Mouse (Mus musculus) embryonic facial prominence, embryonic 13.5 days (tissue): ENCODE data around the gene Ms4a5. TPM values are rescaled to one million over a fixed set of nuclear protein-coding genes. Genes with fewer than 3 reads are reported as not detected.
"Not testable (repeated sequence)": the region's sequence is repeated elsewhere in the genome, so short reads cannot be mapped to it uniquely, and the experiment has no call there.

ENCODE experiments used
- ATAC-seq: fragments of 200-750 bp; cut with Nextera tagmentation; 2 replicates; pipeline ENCODE4 v1.8.0; 2017; ENCODE audit warnings: low read depth; ENCODE audit not compliant: insufficient number of reproducible peaks, insufficient read depth, low FRiP score, low TSS enrichment
- H3K27ac ChIP-seq: fragments of 300-500 bp; sonication (generic); 2 replicates; pipeline ENCODE4 v1.5.1; 2015; ENCODE audit warnings: moderate library complexity, mild to moderate bottlenecking, inconsistent platforms
- H3K27me3 ChIP-seq: fragments of 300-500 bp; sonication (generic); 2 replicates; pipeline ENCODE4 v1.6.1; 2015; ENCODE audit warnings: mild to moderate bottlenecking, inconsistent platforms
- H3K36me3 ChIP-seq: fragments of 300-500 bp; sonication (generic); 2 replicates; pipeline ENCODE4 v1.6.1; 2015; ENCODE audit warnings: mild to moderate bottlenecking, inconsistent platforms
- H3K4me1 ChIP-seq: fragments of 300-500 bp; sonication (generic); 2 replicates; pipeline ENCODE4 v1.6.1; 2015; ENCODE audit warnings: inconsistent platforms
- H3K4me2 ChIP-seq: fragments of 300-500 bp; sonication (generic); 2 replicates; pipeline ENCODE4 v1.6.1; 2015; ENCODE audit warnings: moderate library complexity, mild to moderate bottlenecking, inconsistent platforms
- H3K4me3 ChIP-seq: fragments of 300-500 bp; sonication (generic); 2 replicates; pipeline ENCODE4 v1.5.1; 2015; ENCODE audit warnings: mild to moderate bottlenecking, inconsistent platforms
- H3K9ac ChIP-seq: fragments of 300-500 bp; sonication (generic); 2 replicates; pipeline ENCODE4 v1.6.1; 2015; ENCODE audit warnings: mild to moderate bottlenecking, inconsistent platforms
- H3K9me3 ChIP-seq: fragments of 300-500 bp; sonication (generic); 2 replicates; pipeline ENCODE4 v1.6.1; 2016; ENCODE audit warnings: inconsistent platforms
- WGBS: fragments of 180-500 bp; shearing (Covaris S2); methylation state at CpG from one replicate; pipeline ENCODE4 v1.1.7; 2015; ENCODE audit warnings: mixed read lengths; 5-methylcytosine and 5-hydroxymethylcytosine counted together
- polyA plus RNA-seq: library from polyadenylated mRNA; unstranded; fragments of >200 nt; fragmentation: Nextera tagmentation; extraction: Ambion mirVana; gene quantifications from 2 replicates; pipeline ENCODE4 v1.2.1, GENCODE M21; 2015

Gene Ms4a5
- polyA plus RNA-seq, 1 experiment from 2014 or later = not detected

GRCm38 (mm10) chr19:11266052-11266845 lies 17.4 kb downstream of the Ms4a5 start, which contains the start of gene Ms4a1:
Gene Ms4a1, minus strand, starts transcription at chr19:11266241.
- Histone ChIP-seq H3K9me3 (no peaks in the 10 kb centered on the region), H3K4me3 (no peak within 1 kb of the TSS), H3K27me3 (no peaks in the 10 kb centered on the region), H3K27ac (no peak within 1 kb of the TSS), H3K4me2 (no peak within 1 kb of the TSS), H3K4me1 (no peaks in the 10 kb centered on the region), H3K36me3 (no peaks in the 10 kb centered on the region), H3K9ac (no peak within 1 kb of the TSS)
- WGBS = 83% methylated on average over 8 of the region's 8 CpGs
- ATAC-seq = no peak; the same call in 1 of the 2 replicates

GRCm38 (mm10) chr19:11264602-11265185 lies 19.0 kb downstream of the Ms4a5 start:
- Histone ChIP-seq H3K27me3 (no peaks in the 10 kb centered on the region), H3K4me1 (no peaks in the 10 kb centered on the region), H3K4me2 (no peak overlapping the region), H3K9ac (no peak overlapping the region), H3K36me3 (no peaks in the 10 kb centered on the region), H3K4me3 (no peak overlapping the region), H3K27ac (no peak overlapping the region), H3K9me3 (no peaks in the 10 kb centered on the region)
- WGBS = 78% methylated on average over 9 of the region's 9 CpGs
- no peak for ATAC-seq

GRCm38 (mm10) chr19:11263549-11263948 lies 20.1 kb downstream of the Ms4a5 start:
- Histone ChIP-seq H3K27ac (no peak overlapping the region), H3K4me1 (no peaks in the 10 kb centered on the region), H3K27me3 (no peaks in the 10 kb centered on the region), H3K4me3 (no peak overlapping the region), H3K4me2 (no peak overlapping the region), H3K36me3 (no peaks in the 10 kb centered on the region), H3K9me3 (no peaks in the 10 kb centered on the region), H3K9ac (no peak overlapping the region)
- ATAC-seq = no peak
- WGBS = 69% methylated on average over 3 of the region's 3 CpGs

- 74% methylated on average over 4 of the region's 4 CpGs for WGBS
- not testable (repeated sequence) for H3K9me3 ChIP-seq, H3K36me3 ChIP-seq, H3K27me3 ChIP-seq, H3K4me2 ChIP-seq, H3K4me3 ChIP-seq, H3K27ac ChIP-seq, H3K9ac ChIP-seq, ATAC-seq, H3K4me1 ChIP-seq
Measured at GRCm38 (mm10) chr19:11262932-11263331, 20.7 kb downstream of the Ms4a5 start.

- Histone ChIP-seq H3K9ac (no peak overlapping the region), H3K27me3 (no peaks in the 10 kb centered on the region), H3K4me3 (no peak overlapping the region), H3K27ac (no peak overlapping the region), H3K4me1 (no peaks in the 10 kb centered on the region), H3K4me2 (no peak overlapping the region), H3K36me3 (no peaks in the 10 kb centered on the region), H3K9me3 (no peaks in the 10 kb centered on the region)
- ATAC-seq = no peak
- 76% methylated on average over 2 of the region's 2 CpGs for WGBS
Measured at GRCm38 (mm10) chr19:11261522-11261921, 22.2 kb downstream of the Ms4a5 start.

GRCm38 (mm10) chr19:11244230-11244629 lies 39.4 kb downstream of the Ms4a5 start:
- no peak for ATAC-seq
- no peaks in the 10 kb centered on the region for H3K4me1 ChIP-seq
- H3K36me3 ChIP-seq = no peaks in the 10 kb centered on the region
- H3K4me3 ChIP-seq = no peak overlapping the region
- no peaks in the 10 kb centered on the region for H3K27me3 ChIP-seq
- H3K27ac ChIP-seq = no peak overlapping the region
- no peaks in the 10 kb centered on the region for H3K9me3 ChIP-seq
- H3K4me2 ChIP-seq = no peak overlapping the region
- no peak overlapping the region for H3K9ac ChIP-seq

GRCm38 (mm10) chr19:11242560-11242959 lies 41.1 kb downstream of the Ms4a5 start:
- H3K27ac ChIP-seq = no peak overlapping the region
- H3K4me1 ChIP-seq = no peaks in the 10 kb centered on the region
- H3K9ac ChIP-seq = no peak overlapping the region
- no peaks in the 10 kb centered on the region for H3K27me3 ChIP-seq
- 57% methylated on average over 5 of the region's 5 CpGs for WGBS
- H3K36me3 ChIP-seq = no peaks in the 10 kb centered on the region
- no peak overlapping the region for H3K4me3 ChIP-seq
- no peak for ATAC-seq
- no peak overlapping the region for H3K4me2 ChIP-seq
- H3K9me3 ChIP-seq = no peaks in the 10 kb centered on the region

GRCm38 (mm10) chr19:11235820-11236219 lies 47.9 kb downstream of the Ms4a5 start:
- no peak overlapping the region for H3K9ac ChIP-seq
- no peaks in the 10 kb centered on the region for H3K36me3 ChIP-seq
- no peak overlapping the region for H3K4me2 ChIP-seq
- no peak for ATAC-seq
- no peak overlapping the region for H3K27ac ChIP-seq
- H3K4me3 ChIP-seq = no peak overlapping the region
- no peaks in the 10 kb centered on the region for H3K4me1 ChIP-seq
- H3K27me3 ChIP-seq = no peaks in the 10 kb centered on the region
- no peaks in the 10 kb centered on the region for H3K9me3 ChIP-seq

- H3K36me3 ChIP-seq = no peaks in the 10 kb centered on the region
- no peak overlapping the region for H3K27ac ChIP-seq
- 70% methylated on average over 5 of the region's 5 CpGs for WGBS
Measured at GRCm38 (mm10) chr19:11234921-11235735, 48.5 kb downstream of the Ms4a5 start.

GRCm38 (mm10) chr19:11234244-11234643 lies 49.4 kb downstream of the Ms4a5 start:
- Histone ChIP-seq H3K27me3 (no peaks in the 10 kb centered on the region), H3K9ac (no peak overlapping the region), H3K9me3 (no peaks in the 10 kb centered on the region), H3K27ac (no peak overlapping the region), H3K4me3 (no peak overlapping the region), H3K4me1 (no peaks in the 10 kb centered on the region), H3K4me2 (no peak overlapping the region), H3K36me3 (no peaks in the 10 kb centered on the region)
- no peak for ATAC-seq
- WGBS = 74% methylated on average over 5 of the region's 5 CpGs

More at GRCm38 (mm10) chr19:11234921-11235735, 48.5 kb downstream of the Ms4a5 start:
- no peak for ATAC-seq
- H3K9ac ChIP-seq = no peak overlapping the region
- H3K27me3 ChIP-seq = no peaks in the 10 kb centered on the region
- H3K4me1 ChIP-seq = no peaks in the 10 kb centered on the region
- no peaks in the 10 kb centered on the region for H3K9me3 ChIP-seq
- no peak overlapping the region for H3K4me2 ChIP-seq
- H3K4me3 ChIP-seq = no peak overlapping the region

GRCm38 (mm10) chr19:11232348-11232747 lies 51.3 kb downstream of the Ms4a5 start, which contains the start of gene Ms4a12:
Gene Ms4a12, minus strand, starts transcription at chr19:11232448.
- no peaks in the 10 kb centered on the region for H3K4me1 ChIP-seq
- no peak within 1 kb of the TSS for H3K4me3 ChIP-seq
- no peak within 1 kb of the TSS for H3K4me2 ChIP-seq
- 70% methylated on average over 5 of the region's 5 CpGs for WGBS
- no peak within 1 kb of the TSS for H3K9ac ChIP-seq
- H3K36me3 ChIP-seq = no peaks in the 10 kb centered on the region
- no peak for ATAC-seq
- no peak within 1 kb of the TSS for H3K27ac ChIP-seq
- H3K9me3 ChIP-seq = no peaks in the 10 kb centered on the region
- H3K27me3 ChIP-seq = no peaks in the 10 kb centered on the region
